Mouse (Mus musculus): ENCODE measurements around the gene Vmn2r62.
"Not testable (repeated sequence)": the region's sequence is repeated elsewhere in the genome, so short reads cannot be mapped to it uniquely, and the experiment has no call there.

Gene Vmn2r62

GRCm38 (mm10) chr7:42793425-42793824 lies at the start of gene Vmn2r62:
Gene Vmn2r62, minus strand, starts transcription at chr7:42793525.
- DNase-seq (ENCODE audit: low spot score in 2 of 2): not testable (repeated sequence)

GRCm38 (mm10) chr7:42838366-42838765 lies 45.0 kb upstream of the Vmn2r62 start:
- not testable (repeated sequence) for DNase-seq (ENCODE audit: low spot score in 2 of 2)

GRCm38 (mm10) chr7:42832221-42832620 lies 38.9 kb upstream of the Vmn2r62 start:
- no peak for DNase-seq (ENCODE audit: low spot score in 2 of 2)

DNA sequence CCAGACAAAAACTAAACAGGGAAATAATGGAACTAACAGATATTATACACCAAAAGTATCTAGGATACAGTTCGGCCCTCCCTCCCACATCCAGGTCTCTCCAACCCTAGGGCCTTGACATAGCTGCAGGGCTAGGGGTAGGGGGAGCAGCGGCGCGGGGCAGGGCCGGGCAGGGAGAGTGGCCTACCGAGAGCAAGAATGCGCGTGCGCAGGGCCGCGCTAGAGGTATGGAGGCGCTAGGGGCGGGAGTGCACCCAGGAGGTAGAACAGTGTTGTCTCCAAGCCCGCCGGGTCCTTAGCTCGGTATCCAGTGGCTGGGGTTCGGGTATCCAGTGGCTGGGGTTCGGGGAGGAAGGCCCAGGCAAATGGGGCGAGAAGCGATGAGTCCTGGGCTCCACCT lies 43.5 kb downstream of the Vmn2r62 start:
- DNase-seq (ENCODE audit: low spot score in 2 of 2): no peak

- no peak for DNase-seq (ENCODE audit: low spot score in 2 of 2)
Observed at GRCm38 (mm10) chr7:42738536-42739210, 54.7 kb downstream of the Vmn2r62 start.

GRCm38 (mm10) chr7:42726917-42727316 lies 66.4 kb downstream of the Vmn2r62 start, which contains the start of gene Gm17067:
Gene Gm17067, minus strand, starts transcription at chr7:42727017.
- DNase-seq (ENCODE audit: low spot score in 2 of 2): not testable (repeated sequence)
